Mouse (Mus musculus) left cerebral cortex, adult 2 months (tissue): ENCODE measurements at regions not wholly inside any gene's neighbourhood (a gene's known extent, or its start where the extent isn't known, plus 50 kb on each side); places are given as distances from the start of the nearest gene placed in this dataset.

ENCODE experiments used
- DNase-seq, 2 experiments: peaks; one replicate each; pipeline ENCODE4 v3.0.0; 2021 to 2022; ENCODE audit warnings: low spot score in 2 of 2, mixed read lengths in 1 of 2; ENCODE audit errors: extremely low spot score in 1 of 2
- H3K27ac ChIP-seq: fragments of 200-600 bp; 2 replicates; pipeline ENCODE4 v1.8.1; 2022
- H3K4me3 ChIP-seq: fragments of 200-600 bp; 2 replicates; pipeline ENCODE4 v1.8.1; 2022
- CTCF ChIP-seq: fragments of 200-600 bp; IDR thresholded peaks from 2 replicates; pipeline ENCODE4 v1.8.1; 2022; ENCODE audit warnings: antibody characterized with exemption, mild to moderate bottlenecking, moderate library complexity
- intact Hi-C: fragments of 180-260 bp; cut with DNase I; formaldehyde crosslinking; loops from one replicate; pipeline ENCODE4 v1.15.1; 2025

GRCm38 (mm10) chr8:118101346-118101745, 182.2 kb upstream of the Cdh13 start:
- intact Hi-C loops: no loop called here
- TF ChIP-seq CTCF: no peak
- no peak for DNase-seq
- H3K4me3 ChIP-seq: no peak overlapping the region
- H3K27ac ChIP-seq: no peak overlapping the region

- DNase-seq: no peak
- no peak for TF ChIP-seq CTCF
- intact Hi-C loops: no loop called here
- H3K27ac ChIP-seq: no peak overlapping the region
- H3K4me3 ChIP-seq: no peak overlapping the region
Observed at GRCm38 (mm10) chr8:118062736-118063135, 220.8 kb upstream of the Cdh13 start.

- intact Hi-C loops: no loop called here
- DNase-seq: no peak
- no peak overlapping the region for H3K4me3 ChIP-seq
- no peak for TF ChIP-seq CTCF
- no peak overlapping the region for H3K27ac ChIP-seq
Observed at GRCm38 (mm10) chr8:118056781-118057180, 226.8 kb upstream of the Cdh13 start.

- no peak overlapping the region for H3K27ac ChIP-seq
- TF ChIP-seq CTCF: no peak
- no peak overlapping the region for H3K4me3 ChIP-seq
- intact Hi-C loops: no loop called here
- DNase-seq: no peak
Observed at GRCm38 (mm10) chr8:118055536-118055935, 228.0 kb upstream of the Cdh13 start.

GRCm38 (mm10) chr8:118050386-118050785, 233.1 kb upstream of the Cdh13 start:
- no peak for TF ChIP-seq CTCF
- intact Hi-C loops: no loop called here
- Histone ChIP-seq H3K4me3 (no peak overlapping the region), H3K27ac (no peak overlapping the region)
- no peak for DNase-seq

- H3K4me3 ChIP-seq: no peak overlapping the region
- intact Hi-C loops: no loop called here
- no peak overlapping the region for H3K27ac ChIP-seq
- DNase-seq: no peak
- no peak for TF ChIP-seq CTCF
Observed at GRCm38 (mm10) chr8:118042253-118042860, 240.6 kb upstream of the Mphosph6 start.

GRCm38 (mm10) chr8:118041253-118041652, 239.5 kb upstream of the Mphosph6 start:
- intact Hi-C loops: no loop called here
- Histone ChIP-seq H3K4me3 (no peak overlapping the region), H3K27ac (no peak overlapping the region)
- no peak for TF ChIP-seq CTCF
- DNase-seq: no peak

- intact Hi-C loops: no loop called here
- DNase-seq: no peak
- no peak for TF ChIP-seq CTCF
Observed at GRCm38 (mm10) chr8:118037801-118038200, 236.1 kb upstream of the Mphosph6 start.

GRCm38 (mm10) chr8:118034051-118034450, 232.3 kb upstream of the Mphosph6 start:
- Histone ChIP-seq H3K27ac (no peak overlapping the region), H3K4me3 (no peak overlapping the region; the same call in 1 of the 2 replicates)
- no peak for TF ChIP-seq CTCF
- no peak for DNase-seq
- intact Hi-C loops: no loop called here

More at GRCm38 (mm10) chr8:118037801-118038200, 236.1 kb upstream of the Mphosph6 start:
- no peak overlapping the region for H3K4me3 ChIP-seq
- H3K27ac ChIP-seq: no peak overlapping the region

- Histone ChIP-seq H3K4me3 (no peak overlapping the region), H3K27ac (no peak overlapping the region)
- intact Hi-C loops: no loop called here
- no peak for TF ChIP-seq CTCF
- DNase-seq: no peak
Observed at GRCm38 (mm10) chr8:118031406-118031805, 229.7 kb upstream of the Mphosph6 start.

- H3K4me3 ChIP-seq: no peak overlapping the region
- DNase-seq: peak; percentile 35 to 42
- intact Hi-C loops: loop anchor here (5.0 kb wide), 1 partner anchor 139 kb away; no protein-coding TSS in a partner anchor
- no peak for TF ChIP-seq CTCF
- H3K27ac ChIP-seq: no peak overlapping the region
Observed at GRCm38 (mm10) chr8:118028061-118028850, 226.5 kb upstream of the Mphosph6 start.

- intact Hi-C loops: no loop called here
- Histone ChIP-seq H3K4me3 (no peak overlapping the region), H3K27ac (no peak overlapping the region)
- no peak for TF ChIP-seq CTCF
- DNase-seq: no peak
Observed at GRCm38 (mm10) chr8:118023451-118023850, 221.7 kb upstream of the Mphosph6 start.
